Mouse (Mus musculus) hindbrain, postnatal 0 days (tissue): ENCODE measurements around the gene Tmem200b. TPM values are rescaled to one million over a fixed set of nuclear protein-coding genes. Genes with fewer than 3 reads are reported as not detected.

Experiments
- ATAC-seq: fragments of 200-750 bp; cut with Nextera tagmentation; 2 replicates; pipeline ENCODE4 v1.8.0; 2017; ENCODE audit warnings: mild to moderate bottlenecking, moderate TSS enrichment, moderate library complexity
- DNase-seq: peaks from one replicate; pipeline ENCODE4 v3.0.0-alpha.2; 2015; ENCODE audit warnings: low spot score
- H3K27ac ChIP-seq: fragments of 300-500 bp; sonication (generic); 2 replicates; pipeline ENCODE4 v1.5.1; 2014; ENCODE audit warnings: mild to moderate bottlenecking
- H3K27me3 ChIP-seq: fragments of 300-500 bp; sonication (generic); 2 replicates; pipeline ENCODE4 v1.6.1; 2014; ENCODE audit warnings: low read length, mixed read lengths; ENCODE audit not compliant: insufficient read depth
- H3K36me3 ChIP-seq: fragments of 300-500 bp; sonication (generic); 2 replicates; pipeline ENCODE4 v1.6.1; 2014; ENCODE audit warnings: low read length, mixed read lengths; ENCODE audit not compliant: insufficient read depth
- H3K4me1 ChIP-seq: fragments of 300-500 bp; sonication (generic); 2 replicates; pipeline ENCODE4 v1.6.1; 2014; ENCODE audit warnings: antibody characterized with exemption, low read length, mixed read lengths; ENCODE audit not compliant: insufficient read depth
- H3K4me2 ChIP-seq: fragments of 300-500 bp; sonication (generic); 2 replicates; pipeline ENCODE4 v1.6.1; 2014; ENCODE audit warnings: low read depth, mild to moderate bottlenecking, low read length, moderate library complexity, mixed read lengths
- H3K4me3 ChIP-seq: fragments of 300-500 bp; sonication (generic); 2 replicates; pipeline ENCODE4 v1.5.1; 2014; ENCODE audit warnings: low read length
- H3K9ac ChIP-seq: fragments of 300-500 bp; sonication (generic); replicated peaks from 2 replicates; pipeline ENCODE4 v1.6.1; 2014; ENCODE audit warnings: mild to moderate bottlenecking, low read length, moderate library complexity, mixed read lengths
- H3K9me3 ChIP-seq: fragments of 300-500 bp; sonication (generic); 2 replicates; pipeline ENCODE4 v1.6.1; 2016; ENCODE audit warnings: low read length, mixed read lengths
- CTCF ChIP-seq: IDR thresholded peaks from 2 replicates; pipeline ENCODE4 v1.5.1; 2016; ENCODE audit warnings: antibody characterized with exemption, control low read depth, low read depth
- WGBS: fragments of 180-500 bp; shearing (Covaris S2); extraction: QIAGEN DNeasy Blood & Tissue Kit; methylation state at CpG from one replicate; pipeline ENCODE4 v1.1.7; 2014; 5-methylcytosine and 5-hydroxymethylcytosine counted together
- polyA plus RNA-seq: library from polyadenylated mRNA; unstranded; fragments of >200 nt; fragmentation: Nextera tagmentation; extraction: Ambion mirVana; gene quantifications from 2 replicates; pipeline ENCODE4 v1.2.1, GENCODE M21; 2015
- total RNA-seq: library from RNA; depleted of rRNA; stranded (reverse); fragments of >200 nt; gene quantifications from 2 replicates; pipeline ENCODE4 v1.2.3, GENCODE M21; 2014

The Tmem200b gene
- total and polyA plus RNA-seq, 2 experiments from 2014 or later: 0.48 to 3.2 TPM

- H3K27me3 ChIP-seq: 0 out of 2 replicates have a peak, but pooled peaks cover 5% of the 10 kb centered on the region
- TF ChIP-seq CTCF: peak; percentile 51
- 98% methylated on average over 3 of the region's 3 CpGs for WGBS
- peaks cover 5% of the 10 kb centered on the region for H3K4me1 ChIP-seq
- H3K4me2 ChIP-seq: no peak overlapping the region
- no peak overlapping the region for H3K27ac ChIP-seq
- no peak overlapping the region for H3K9ac ChIP-seq
- DNase-seq (no peak), ATAC-seq (no peak)
- no peak overlapping the region for H3K4me3 ChIP-seq
- H3K36me3 ChIP-seq: no peaks in the 10 kb centered on the region
- no peaks in the 10 kb centered on the region for H3K9me3 ChIP-seq
Observed at GRCm38 (mm10) chr4:131907912-131908311, 13.7 kb upstream of the Tmem200b start.

GRCm38 (mm10) chr4:131910237-131910994, 11.2 kb upstream of the Tmem200b start:
- DNase-seq: peak; percentile 49
- H3K4me1 ChIP-seq: peaks cover 9% of the 10 kb centered on the region
- 0 out of 2 replicates have a peak, but pooled peaks cover 14% of the 10 kb centered on the region for H3K27me3 ChIP-seq
- no peak for ATAC-seq
- 13% methylated on average over 18 of the region's 21 CpGs for WGBS
- H3K4me3 ChIP-seq: no peak overlapping the region
- H3K9ac ChIP-seq: no peak overlapping the region
- no peak overlapping the region for H3K27ac ChIP-seq
- peak overlapping the region; percentile 39 for H3K4me2 ChIP-seq
- no peaks in the 10 kb centered on the region for H3K9me3 ChIP-seq
- no peaks in the 10 kb centered on the region for H3K36me3 ChIP-seq
- TF ChIP-seq CTCF: no peak

- DNase-seq (no peak), ATAC-seq (no peak)
- no peak overlapping the region for H3K9ac ChIP-seq
- no peak overlapping the region for H3K27ac ChIP-seq
- 61% methylated on average over 3 of the region's 5 CpGs for WGBS
- H3K4me3 ChIP-seq: no peak overlapping the region
- H3K4me1 ChIP-seq: peaks cover 12% of the 10 kb centered on the region
- H3K27me3 ChIP-seq: 0 out of 2 replicates have a peak, but pooled peaks cover 16% of the 10 kb centered on the region
- no peaks in the 10 kb centered on the region for H3K9me3 ChIP-seq
- H3K36me3 ChIP-seq: no peaks in the 10 kb centered on the region
- no peak overlapping the region for H3K4me2 ChIP-seq
- TF ChIP-seq CTCF: no peak
Observed at GRCm38 (mm10) chr4:131911521-131911920, 10.1 kb upstream of the Tmem200b start.

- TF ChIP-seq CTCF: no peak
- DNase-seq (no peak), ATAC-seq (no peak)
- Histone ChIP-seq H3K27me3 (0 out of 2 replicates have a peak, but pooled peaks cover 28% of the 10 kb centered on the region), H3K4me1 (peaks cover 12% of the 10 kb centered on the region), H3K4me3 (no peak overlapping the region), H3K4me2 (no peak overlapping the region), H3K27ac (no peak overlapping the region), H3K9ac (no peak overlapping the region), H3K36me3 (no peaks in the 10 kb centered on the region), H3K9me3 (no peaks in the 10 kb centered on the region)
- 65% methylated on average over 10 of the region's 10 CpGs for WGBS
Observed at GRCm38 (mm10) chr4:131913526-131913925, 8.0 kb upstream of the Tmem200b start.

GRCm38 (mm10) chr4:131914046-131914643, 7.4 kb upstream of the Tmem200b start:
- H3K9me3 ChIP-seq: no peaks in the 10 kb centered on the region
- H3K9ac ChIP-seq: no peak overlapping the region
- H3K36me3 ChIP-seq: no peaks in the 10 kb centered on the region
- H3K4me2 ChIP-seq: no peak overlapping the region
- H3K4me3 ChIP-seq: no peak overlapping the region
- no peak for ATAC-seq
- peak; percentile 45 for DNase-seq
- no peak for TF ChIP-seq CTCF
- H3K4me1 ChIP-seq: peaks cover 12% of the 10 kb centered on the region
- H3K27me3 ChIP-seq: peaks cover 35% of the 10 kb centered on the region; the same call in 1 of the 2 replicates
- H3K27ac ChIP-seq: no peak overlapping the region
- WGBS: 13% methylated on average over 9 of the region's 9 CpGs

GRCm38 (mm10) chr4:131914891-131915469, 6.6 kb upstream of the Tmem200b start:
- peak overlapping the region; percentile 55 for H3K4me2 ChIP-seq
- 4% methylated on average over 31 of the region's 31 CpGs for WGBS
- no peak overlapping the region for H3K27ac ChIP-seq
- no peak overlapping the region; the same call in 1 of the 2 replicates for H3K9ac ChIP-seq
- ATAC-seq (no peak), DNase-seq (peak; percentile 51)
- H3K4me3 ChIP-seq: peak overlapping the region; percentile 23
- H3K4me1 ChIP-seq: peaks cover 12% of the 10 kb centered on the region
- H3K36me3 ChIP-seq: no peaks in the 10 kb centered on the region
- TF ChIP-seq CTCF: no peak
- H3K9me3 ChIP-seq: no peaks in the 10 kb centered on the region
- peaks cover 39% of the 10 kb centered on the region; the same call in 1 of the 2 replicates for H3K27me3 ChIP-seq
